Mouse (Mus musculus) testis, adult 2 months (tissue): ENCODE measurements around the gene Mapk6. TPM values are rescaled to one million over a fixed set of nuclear protein-coding genes. Genes with fewer than 3 reads are reported as not detected.

Experiments used
- H3K27ac ChIP-seq: fragments of 200-500 bp; 2 replicates; pipeline ENCODE4 v1.5.1; 2012; ENCODE audit warnings: low read depth, low read length; ENCODE audit not compliant: control insufficient read depth, insufficient read depth
- H3K27me3 ChIP-seq: fragments of 200-500 bp; 2 replicates; pipeline ENCODE4 v1.6.1; 2012; ENCODE audit warnings: mild to moderate bottlenecking, low read length, moderate library complexity; ENCODE audit not compliant: control insufficient read depth, insufficient read depth
- H3K36me3 ChIP-seq: fragments of 200-500 bp; 2 replicates; pipeline ENCODE4 v1.6.1; 2012; ENCODE audit warnings: mild to moderate bottlenecking, low read length; ENCODE audit not compliant: control insufficient read depth, insufficient read depth
- H3K4me1 ChIP-seq: fragments of 200-500 bp; 2 replicates; pipeline ENCODE4 v1.6.1; 2012; ENCODE audit warnings: low read length; ENCODE audit not compliant: control insufficient read depth, insufficient read depth
- H3K4me3 ChIP-seq: fragments of 200-500 bp; 2 replicates; pipeline ENCODE4 v1.5.1; 2012; ENCODE audit warnings: low read depth, mild to moderate bottlenecking, low read length, moderate library complexity, mixed read lengths; ENCODE audit not compliant: control insufficient read depth
- CTCF ChIP-seq: fragments of 200-500 bp; IDR thresholded peaks from 2 replicates; pipeline ENCODE4 v1.5.1; 2012; ENCODE audit warnings: low read depth, mild to moderate bottlenecking, inconsistent platforms, low read length, moderate library complexity; ENCODE audit not compliant: control insufficient read depth, insufficient read depth, insufficient replicate concordance
- POLR2A ChIP-seq: fragments of 200-500 bp; IDR thresholded peaks from 2 replicates; pipeline ENCODE4 v1.6.1; 2012; ENCODE audit warnings: low read depth, mild to moderate bottlenecking, inconsistent platforms, low read length, moderate library complexity; ENCODE audit not compliant: control insufficient read depth
- polyA plus RNA-seq: library from polyadenylated mRNA; depleted of rRNA; stranded (reverse); fragments of >200 nt; gene quantifications from 2 replicates; pipeline ENCODE4 v1.2.3, GENCODE M21; 2012

Mapk6 gene
- polyA plus RNA-seq, 1 experiment: 204 TPM

GRCm38 (mm10) chr9:75423683-75424082 is 13.9 kb upstream of the Mapk6 start:
- Histone ChIP-seq H3K36me3 (no peaks in the 10 kb centered on the region; the same call in 1 of the 2 replicates), H3K27me3 (no peaks in the 10 kb centered on the region), H3K4me3 (no peak overlapping the region), H3K4me1 (no peaks in the 10 kb centered on the region), H3K27ac (no peak overlapping the region)
- no peak for TF ChIP-seq CTCF
- TF ChIP-seq POLR2A: no peak

GRCm38 (mm10) chr9:75422251-75422691 is 12.5 kb upstream of the Mapk6 start:
- Histone ChIP-seq H3K27me3 (no peaks in the 10 kb centered on the region), H3K4me1 (no peaks in the 10 kb centered on the region), H3K36me3 (no peaks in the 10 kb centered on the region; the same call in 1 of the 2 replicates), H3K4me3 (no peak overlapping the region), H3K27ac (no peak overlapping the region)
- TF ChIP-seq POLR2A (no peak), CTCF (no peak)

- Histone ChIP-seq H3K4me1 (no peaks in the 10 kb centered on the region), H3K27ac (no peak overlapping the region), H3K36me3 (peaks cover 10% of the 10 kb centered on the region), H3K4me3 (no peak overlapping the region), H3K27me3 (no peaks in the 10 kb centered on the region)
- no peak for TF ChIP-seq CTCF
- no peak for TF ChIP-seq POLR2A
Measured at GRCm38 (mm10) chr9:75414204-75414603, 4.4 kb upstream of the Mapk6 start.

- H3K36me3 ChIP-seq: peaks cover 10% of the 10 kb centered on the region
- peaks cover 2% of the 10 kb centered on the region for H3K4me1 ChIP-seq
- H3K27ac ChIP-seq: no peak overlapping the region
- H3K27me3 ChIP-seq: no peaks in the 10 kb centered on the region
- no peak overlapping the region for H3K4me3 ChIP-seq
- TF ChIP-seq CTCF (no peak), POLR2A (no peak)
Measured at GRCm38 (mm10) chr9:75413206-75413605, 3.4 kb upstream of the Mapk6 start.

- Histone ChIP-seq H3K36me3 (peaks cover 10% of the 10 kb centered on the region), H3K4me1 (peaks cover 4% of the 10 kb centered on the region), H3K4me3 (peak overlapping the region; percentile 40), H3K27me3 (no peaks in the 10 kb centered on the region), H3K27ac (no peak overlapping the region)
- no peak for TF ChIP-seq CTCF
- no peak for TF ChIP-seq POLR2A
Measured at GRCm38 (mm10) chr9:75411584-75411983, 1.8 kb upstream of the Mapk6 start.

GRCm38 (mm10) chr9:75410868-75411487 is 1.2 kb upstream of the Mapk6 start:
- H3K4me3 ChIP-seq: peak overlapping the region; percentile 86
- peaks cover 4% of the 10 kb centered on the region for H3K4me1 ChIP-seq
- peak overlapping the region; percentile 100 for H3K27ac ChIP-seq
- no peaks in the 10 kb centered on the region for H3K27me3 ChIP-seq
- TF ChIP-seq POLR2A (no peak), CTCF (no peak)
- peaks cover 10% of the 10 kb centered on the region for H3K36me3 ChIP-seq

GRCm38 (mm10) chr9:75409031-75409851 is 564 bp downstream of the Mapk6 start:
- peaks cover 6% of the 10 kb centered on the region for H3K4me1 ChIP-seq
- TF ChIP-seq POLR2A (peak; percentile 65), CTCF (no peak)
- H3K4me3 ChIP-seq: peak overlapping the region; percentile 86
- no peaks in the 10 kb centered on the region for H3K27me3 ChIP-seq
- H3K36me3 ChIP-seq: peaks cover 7% of the 10 kb centered on the region
- H3K27ac ChIP-seq: peak overlapping the region; percentile 100
